In genomic region chr2:37704141-37704760, GRCm38 (mm10) we compare ENCODE assay signal across 9 mouse cellular contexts. TPM values are rescaled to one million over a fixed set of nuclear protein-coding genes. Genes with fewer than 3 reads are reported as not detected.
DNase-seq lines count a peak whose midpoint lies in the region; ATAC-seq and TF ChIP-seq lines count a peak whose summit lies in the region.
"Had no signal": no experiment of that assay in that cellular context is flagged by ENCODE, and none has a peak within 500 bp of the region (broad histone marks: within the 10 kb centered on the region; RNA-seq: fewer than 3 reads in every experiment).

No protein-coding gene starts in this region.

- no peaks in the 10 kb centered on the region for H3K9me3 ChIP-seq in heart, embryonic 10.5 days
- H3K9me3 ChIP-seq in forebrain, embryonic 14.5 days (replicated peaks; ENCODE audit: control insufficient read depth, low read length), result no peaks in the 10 kb centered on the region
- H3K9me3 ChIP-seq in kidney, postnatal 0 days (replicated peaks; ENCODE audit: low read length), result no peaks in the 10 kb centered on the region
- no peaks in the 10 kb centered on the region for H3K9me3 ChIP-seq in neural tube, embryonic 13.5 days
- H3K9me3 ChIP-seq: G1E had no signal

- WGBS in heart, embryonic 10.5 days, result 21% methylated on average over 4 of the region's 4 CpGs
- 12% methylated on average over 4 of the region's 4 CpGs for WGBS in forebrain, embryonic 14.5 days
- WGBS in kidney, postnatal 0 days, result 12% methylated on average over 4 of the region's 4 CpGs
- WGBS in neural tube, embryonic 13.5 days, result 10% methylated on average over 4 of the region's 4 CpGs

- ATAC-seq in forebrain, embryonic 14.5 days, result no peak
- no peak for ATAC-seq in kidney, postnatal 0 days (replicated peaks; ENCODE audit: low FRiP score, low read depth)
- no peak for ATAC-seq in neural tube, embryonic 13.5 days (ENCODE audit: low read depth)

- peak overlapping the region; percentile 98 for H3K9ac ChIP-seq in forebrain, embryonic 14.5 days (ENCODE audit: low read length)
- peak overlapping the region; percentile 93; the same call in 1 of the 2 replicates for H3K9ac ChIP-seq in kidney, postnatal 0 days (ENCODE audit: low read depth, low read length)
- peak overlapping the region; percentile 98 for H3K9ac ChIP-seq in neural tube, embryonic 13.5 days

- no peak for TF ChIP-seq CTCF in kidney, postnatal 0 days (IDR thresholded peaks at IDR 0.05; ENCODE audit: low read depth)

- no peak for DNase-seq in heart, embryonic 10.5 days (ENCODE audit: low spot score)
- DNase-seq in heart, postnatal 25 days (ENCODE audit: low spot score), result no peak
- DNase-seq in MN1 (ENCODE audit: low spot score), result peak; percentile 23
- DNase-seq in forebrain, embryonic 14.5 days (ENCODE audit: low spot score), result no peak
- no peak for DNase-seq in kidney, postnatal 0 days (ENCODE audit: low spot score)
- DNase-seq in layer of hippocampus, adult 9-10 months (ENCODE audit: low spot score), result no peak
- DNase-seq in adrenal gland, postnatal 14 days, result no peak

- H3K27ac ChIP-seq in heart, embryonic 10.5 days, result peak overlapping the region; percentile 95
- H3K27ac ChIP-seq in forebrain, embryonic 14.5 days (ENCODE audit: low read depth, low read length), result peak overlapping the region; percentile 97; the same call in 1 of the 2 replicates
- peak overlapping the region; percentile 92 for H3K27ac ChIP-seq in kidney, postnatal 0 days
- H3K27ac ChIP-seq in neural tube, embryonic 13.5 days (replicated peaks), result peak overlapping the region; percentile 98

- intact Hi-C loops in heart, postnatal 25 days (cut with DNase I), result loop anchor here (5.0 kb wide), 1 partner anchor 583 kb away; the partner anchor contains the start of gene Dennd1a

- peaks cover 3% of the 10 kb centered on the region; the same call in 1 of the 2 replicates for H3K27me3 ChIP-seq in heart, embryonic 10.5 days (ENCODE audit: insufficient read depth, poor library complexity, severe bottlenecking)
- no peaks in the 10 kb centered on the region for H3K27me3 ChIP-seq in forebrain, embryonic 14.5 days (replicated peaks; ENCODE audit: control insufficient read depth, insufficient read depth, low read length)
- H3K27me3 ChIP-seq in kidney, postnatal 0 days (ENCODE audit: insufficient read depth, low read length), result no peaks in the 10 kb centered on the region
- H3K27me3 ChIP-seq in neural tube, embryonic 13.5 days, result peaks cover 9% of the 10 kb centered on the region

- peak overlapping the region; percentile 57 for H3K4me2 ChIP-seq in forebrain, embryonic 14.5 days (ENCODE audit: low read length)
- peak overlapping the region; percentile 81 for H3K4me2 ChIP-seq in kidney, postnatal 0 days (ENCODE audit: low read length)
- H3K4me2 ChIP-seq in neural tube, embryonic 13.5 days, result peak overlapping the region; percentile 78

- peak overlapping the region; percentile 99 for H3K4me3 ChIP-seq in heart, embryonic 10.5 days
- H3K4me3 ChIP-seq in forebrain, embryonic 14.5 days (ENCODE audit: low read depth, low read length), result peak overlapping the region; percentile 96
- H3K4me3 ChIP-seq in kidney, postnatal 0 days (replicated peaks; ENCODE audit: low read depth, low read length), result peak overlapping the region; percentile 88; the same call in 1 of the 2 replicates
- peak overlapping the region; percentile 93 for H3K4me3 ChIP-seq in neural tube, embryonic 13.5 days

- peaks cover 17% of the 10 kb centered on the region for H3K4me1 ChIP-seq in heart, embryonic 10.5 days
- H3K4me1 ChIP-seq in forebrain, embryonic 14.5 days (ENCODE audit: control insufficient read depth, insufficient read depth, low read length), result peaks cover 16% of the 10 kb centered on the region
- no peaks in the 10 kb centered on the region; the same call in 1 of the 2 replicates for H3K4me1 ChIP-seq in kidney, postnatal 0 days (replicated peaks; ENCODE audit: insufficient read depth, low read length)
- peaks cover 30% of the 10 kb centered on the region for H3K4me1 ChIP-seq in neural tube, embryonic 13.5 days (replicated peaks)

- no peaks in the 10 kb centered on the region for H3K36me3 ChIP-seq in heart, embryonic 10.5 days
- no peaks in the 10 kb centered on the region for H3K36me3 ChIP-seq in forebrain, embryonic 14.5 days (ENCODE audit: control insufficient read depth, insufficient read depth, low read length)
- no peaks in the 10 kb centered on the region for H3K36me3 ChIP-seq in kidney, postnatal 0 days (ENCODE audit: insufficient read depth, low read length)
- no peaks in the 10 kb centered on the region for H3K36me3 ChIP-seq in neural tube, embryonic 13.5 days

RNA-seq across cellular contexts. Expression of gene Strbp, which starts 0.6 kb away (rescaled TPM):
- polyA plus RNA-seq in heart, embryonic 10.5 days (2016; fragmentation: Nextera tagmentation; extraction: Ambion mirVana), result 26.5 and 33.6 TPM in 2 replicates
- 10 to 100 TPM; 19.1 to 20.0 TPM for total RNA-seq in heart, postnatal 25 days (2021)
- 114 and 133 TPM in 2 replicates for polyA plus RNA-seq in forebrain, embryonic 14.5 days (2014; fragmentation: Nextera tagmentation; extraction: Ambion mirVana)
- 39.4 and 42.0 TPM in 2 replicates for polyA plus RNA-seq in kidney, postnatal 0 days (2015; fragmentation: Nextera tagmentation; extraction: Ambion mirVana)
- 94.4 and 96.0 TPM in 2 replicates for polyA plus RNA-seq in neural tube, embryonic 13.5 days (2015; fragmentation: Nextera tagmentation; extraction: Ambion mirVana)
- 43.6 and 45.4 TPM in 2 replicates for total RNA-seq in adrenal gland, postnatal 14 days (2021)
